Mouse (Mus musculus): ENCODE data around the gene Hils1. TPM values are rescaled to one million over a fixed set of nuclear protein-coding genes. Genes with fewer than 3 reads are reported as not detected.
"Not testable (repeated sequence)": the region's sequence is repeated elsewhere in the genome, so short reads cannot be mapped to it uniquely, and the experiment has no call there.

The Hils1 gene
- polyA plus RNA-seq, 1 experiment from 2014 or later: 0.15 TPM

DNA sequence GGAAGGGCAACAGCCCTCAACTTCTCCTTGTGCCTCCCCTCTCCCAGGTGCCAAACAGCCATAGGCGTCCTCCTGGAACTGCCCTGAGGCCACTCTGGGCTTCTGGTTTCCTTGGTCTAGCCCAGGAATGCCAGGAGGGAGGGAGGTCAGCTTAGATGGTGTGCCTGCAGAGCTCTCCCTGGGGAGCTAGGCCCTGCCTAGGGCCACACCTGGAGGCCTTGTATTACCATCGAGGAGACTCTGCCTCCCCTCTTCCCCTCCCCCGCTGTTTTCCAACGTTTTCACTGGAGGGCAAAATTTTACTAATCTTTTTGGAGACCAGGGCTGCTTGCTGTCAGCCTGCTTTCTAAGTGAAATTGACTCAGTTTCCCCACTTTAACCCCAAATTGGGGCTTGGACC, 38.6 kb downstream of the Hils1 start:
- peaks cover 38% of the 10 kb centered on the region for H3K36me3 ChIP-seq
- 31% methylated on average over 4 of the region's 4 CpGs for WGBS
- H3K27me3 ChIP-seq: no peaks in the 10 kb centered on the region
- H3K27ac ChIP-seq: peak overlapping the region; percentile 59
- no peaks in the 10 kb centered on the region for H3K9me3 ChIP-seq (replicated peaks)
- 0 out of 2 replicates have a peak overlapping the region, but pooled peaks have one; percentile 27 for H3K9ac ChIP-seq
- H3K4me2 ChIP-seq: peak overlapping the region; percentile 73
- peaks cover 47% of the 10 kb centered on the region for H3K4me1 ChIP-seq (replicated peaks)
- no peak for ATAC-seq (replicated peaks; ENCODE audit: insufficient number of reproducible peaks, insufficient read depth, low FRiP score, low read depth)
- H3K4me3 ChIP-seq: peak overlapping the region; percentile 50

DNA sequence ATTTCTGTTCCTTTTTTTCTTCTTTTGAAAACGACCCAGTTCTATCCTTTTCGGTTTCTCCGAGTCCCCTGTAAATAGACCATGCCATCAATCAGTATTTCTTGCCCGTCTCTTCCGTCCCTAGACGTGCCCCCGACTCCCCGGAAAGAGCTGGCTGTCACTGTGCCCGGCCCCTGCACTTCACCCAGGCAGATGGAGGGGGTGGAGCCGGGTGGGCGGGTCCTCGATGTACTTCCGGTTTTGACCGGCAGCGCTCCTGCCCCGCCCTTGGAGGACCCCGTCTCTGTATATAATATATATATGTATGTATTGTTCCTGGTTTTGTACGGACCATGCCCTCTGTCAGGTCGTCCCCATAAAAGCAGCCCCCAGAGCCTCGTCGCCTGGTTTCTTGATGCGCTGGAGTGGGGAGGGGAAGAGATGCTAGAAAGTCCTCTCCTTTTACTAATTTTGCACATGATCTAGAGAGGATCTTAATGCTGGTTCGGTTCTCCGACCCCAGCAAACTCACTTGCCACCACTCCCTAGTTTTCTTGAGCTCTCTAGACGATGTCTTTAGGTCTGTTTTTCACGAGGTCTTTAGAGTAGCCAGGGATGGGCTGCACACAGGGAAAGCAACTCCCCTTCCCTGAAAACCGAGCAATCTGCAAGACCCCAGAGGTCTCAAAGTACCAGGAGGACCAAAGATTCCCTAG, 39.3 kb downstream of the Hils1 start:
- H3K9ac ChIP-seq: peak overlapping the region; percentile 52
- peak overlapping the region; percentile 62 for H3K27ac ChIP-seq
- H3K4me3 ChIP-seq: peak overlapping the region; percentile 50
- ATAC-seq (replicated peaks; ENCODE audit: insufficient number of reproducible peaks, insufficient read depth, low FRiP score, low read depth): peak; percentile 54
- H3K36me3 ChIP-seq: peaks cover 34% of the 10 kb centered on the region
- peak overlapping the region; percentile 73 for H3K4me2 ChIP-seq
- WGBS: 1% methylated on average over 27 of the region's 27 CpGs
- H3K4me1 ChIP-seq (replicated peaks): peaks cover 47% of the 10 kb centered on the region
- no peaks in the 10 kb centered on the region for H3K27me3 ChIP-seq
- H3K9me3 ChIP-seq (replicated peaks): no peaks in the 10 kb centered on the region

DNA sequence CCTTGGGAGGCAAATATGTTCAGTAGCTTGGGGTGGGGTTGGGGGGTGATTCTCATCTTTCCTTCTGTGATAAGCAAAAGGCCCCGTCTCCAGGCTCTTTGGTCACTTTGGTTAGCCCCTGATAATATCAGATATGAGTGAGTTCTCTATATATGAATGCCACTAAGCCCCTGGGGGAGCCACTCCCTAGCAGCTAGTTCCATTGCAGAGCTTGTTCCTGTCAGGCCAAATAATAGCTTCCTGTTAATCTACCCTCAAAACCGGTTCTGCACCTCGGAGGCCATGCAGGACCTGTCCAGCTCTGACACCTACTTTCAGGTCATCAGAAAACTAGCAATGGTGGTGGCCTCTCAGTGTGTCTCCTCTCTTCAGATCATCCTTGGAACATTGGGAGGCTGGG, 40.0 kb downstream of the Hils1 start:
- no peak overlapping the region for H3K9ac ChIP-seq
- peaks cover 52% of the 10 kb centered on the region for H3K4me1 ChIP-seq (replicated peaks)
- H3K4me3 ChIP-seq: no peak overlapping the region
- 47% methylated on average over 3 of the region's 3 CpGs for WGBS
- H3K4me2 ChIP-seq: peak overlapping the region; percentile 73; the same call in 1 of the 2 replicates
- H3K27ac ChIP-seq: no peak overlapping the region
- ATAC-seq (replicated peaks; ENCODE audit: insufficient number of reproducible peaks, insufficient read depth, low FRiP score, low read depth): no peak
- H3K27me3 ChIP-seq: no peaks in the 10 kb centered on the region
- no peaks in the 10 kb centered on the region for H3K9me3 ChIP-seq (replicated peaks)
- peaks cover 27% of the 10 kb centered on the region for H3K36me3 ChIP-seq

DNA sequence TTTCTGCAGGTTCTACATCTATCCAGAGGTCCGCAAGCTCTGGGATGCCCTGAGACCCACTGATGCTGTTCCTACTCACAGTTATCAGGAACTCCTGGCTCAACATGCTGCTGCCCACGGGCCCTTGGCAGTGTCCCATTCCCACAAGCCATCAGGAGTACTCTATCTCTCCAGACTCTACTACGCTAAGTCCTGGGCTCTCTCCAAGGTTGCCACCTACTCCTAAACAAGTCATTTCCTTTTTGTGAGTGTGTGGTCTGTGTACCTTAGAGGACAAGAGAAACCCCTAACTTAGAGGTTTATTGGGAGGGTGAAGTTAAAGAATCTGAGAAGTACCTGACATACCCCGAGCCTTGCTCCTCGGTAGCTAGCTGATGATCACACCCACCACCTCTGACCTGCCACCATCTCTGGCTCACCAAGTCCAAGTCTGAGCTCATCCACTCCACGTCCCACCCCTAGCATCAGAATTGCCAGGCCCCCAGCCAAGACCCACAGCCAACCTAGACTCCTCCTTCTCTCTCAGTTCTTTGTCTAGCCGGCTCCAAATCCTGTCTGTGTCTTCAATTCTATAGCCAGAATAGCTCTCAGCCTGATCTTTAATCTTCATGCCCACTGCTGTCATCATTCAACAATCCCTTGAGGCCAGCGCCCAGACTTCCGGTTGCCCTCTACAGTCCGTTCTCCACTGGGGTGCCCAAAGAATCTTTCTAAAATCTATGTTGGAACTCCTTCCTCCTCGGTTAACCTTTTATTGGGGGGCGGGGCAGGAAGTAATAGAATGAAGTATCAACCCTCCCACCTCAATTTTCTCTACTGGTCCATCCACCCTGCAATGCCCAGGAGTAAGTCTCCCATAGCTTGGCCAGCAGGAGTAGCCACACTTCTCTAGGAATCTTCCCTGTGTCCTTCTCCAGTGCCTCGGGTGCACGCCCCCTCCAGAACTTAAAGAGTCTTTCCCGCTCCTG, 41.6 kb downstream of the Hils1 start:
- H3K27ac ChIP-seq: peak overlapping the region; percentile 80
- peak overlapping the region; percentile 67 for H3K4me3 ChIP-seq
- ATAC-seq (replicated peaks; ENCODE audit: insufficient number of reproducible peaks, insufficient read depth, low FRiP score, low read depth): peak; percentile 2; the same call in 1 of the 2 replicates
- H3K9ac ChIP-seq: peak overlapping the region; percentile 74
- H3K36me3 ChIP-seq: peaks cover 15% of the 10 kb centered on the region; the same call in 1 of the 2 replicates
- H3K4me1 ChIP-seq (replicated peaks): peaks cover 53% of the 10 kb centered on the region
- no peaks in the 10 kb centered on the region for H3K27me3 ChIP-seq
- no peaks in the 10 kb centered on the region for H3K9me3 ChIP-seq (replicated peaks)
- 27% methylated on average over 15 of the region's 15 CpGs for WGBS
- peak overlapping the region; percentile 91 for H3K4me2 ChIP-seq

DNA sequence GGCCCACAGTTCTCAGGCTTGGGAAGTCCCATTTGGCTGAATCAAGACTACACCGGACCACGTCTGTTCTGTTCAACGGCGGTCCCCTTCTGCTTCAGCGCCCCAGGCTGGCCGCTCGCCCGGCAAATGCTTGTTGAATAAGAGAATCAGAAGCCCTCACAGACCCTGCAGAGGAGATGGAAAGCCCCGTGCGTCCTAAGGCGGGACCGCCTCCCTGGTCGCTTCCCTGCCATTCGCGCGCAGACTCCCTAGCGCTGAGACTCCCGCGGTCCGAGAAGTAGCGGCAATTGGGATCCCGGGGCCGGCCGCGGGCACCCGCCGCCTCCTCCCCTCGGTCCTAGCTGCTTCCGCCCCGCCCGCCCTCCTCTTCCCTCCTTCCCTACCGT, 42.2 kb downstream of the Hils1 start, which contains the start of gene Samd14:
Samd14 (plus strand) TSS at position 251 of the 386 bp plus-strand sequence.
- Histone ChIP-seq H3K4me3 (peak within 1 kb of the TSS; percentile 67), H3K36me3 (peaks cover 12% of the 10 kb centered on the region; the same call in 1 of the 2 replicates), H3K27ac (peak within 1 kb of the TSS; percentile 80), H3K9me3 (replicated peaks) (no peaks in the 10 kb centered on the region), H3K4me2 (peak within 1 kb of the TSS; percentile 91), H3K9ac (peak within 1 kb of the TSS; percentile 74), H3K27me3 (no peaks in the 10 kb centered on the region), H3K4me1 (replicated peaks) (peaks cover 49% of the 10 kb centered on the region)
- ATAC-seq (replicated peaks; ENCODE audit: insufficient number of reproducible peaks, insufficient read depth, low FRiP score, low read depth): peak; percentile 70
- WGBS: under 1% methylated on average over 32 of the region's 32 CpGs

DNA sequence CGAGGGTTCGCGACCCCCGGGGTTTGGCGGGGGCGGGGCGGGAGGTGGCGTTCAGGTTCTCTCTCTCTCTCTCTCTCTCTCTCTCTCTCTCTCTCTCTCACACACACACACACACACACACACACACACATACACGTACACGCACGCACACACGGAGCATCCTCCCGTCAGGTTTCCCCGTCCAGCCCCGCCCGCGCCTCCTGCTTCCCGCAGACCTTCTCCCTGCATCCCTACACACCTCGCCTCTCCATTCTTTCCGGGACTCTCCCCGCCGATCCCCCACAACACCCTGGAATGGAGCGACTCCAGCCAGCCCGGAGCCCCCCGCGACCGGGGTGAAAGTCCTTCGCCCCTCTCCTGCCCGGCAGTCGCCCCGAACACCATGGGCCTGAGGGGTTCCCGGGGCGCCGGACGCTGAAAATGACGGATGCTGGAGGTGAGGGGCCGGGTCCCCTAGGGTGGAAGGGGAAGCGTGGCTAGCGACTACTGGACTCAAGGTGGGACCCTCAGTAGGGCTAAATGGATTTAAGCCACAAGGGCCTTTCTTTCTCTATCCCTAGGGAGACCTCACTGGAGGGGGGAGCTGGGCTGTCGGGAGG, 42.8 kb downstream of the Hils1 start:
- ATAC-seq (replicated peaks; ENCODE audit: insufficient number of reproducible peaks, insufficient read depth, low FRiP score, low read depth): peak; percentile 38; the same call in 1 of the 2 replicates
- WGBS: 2% methylated on average over 33 of the region's 40 CpGs

DNA sequence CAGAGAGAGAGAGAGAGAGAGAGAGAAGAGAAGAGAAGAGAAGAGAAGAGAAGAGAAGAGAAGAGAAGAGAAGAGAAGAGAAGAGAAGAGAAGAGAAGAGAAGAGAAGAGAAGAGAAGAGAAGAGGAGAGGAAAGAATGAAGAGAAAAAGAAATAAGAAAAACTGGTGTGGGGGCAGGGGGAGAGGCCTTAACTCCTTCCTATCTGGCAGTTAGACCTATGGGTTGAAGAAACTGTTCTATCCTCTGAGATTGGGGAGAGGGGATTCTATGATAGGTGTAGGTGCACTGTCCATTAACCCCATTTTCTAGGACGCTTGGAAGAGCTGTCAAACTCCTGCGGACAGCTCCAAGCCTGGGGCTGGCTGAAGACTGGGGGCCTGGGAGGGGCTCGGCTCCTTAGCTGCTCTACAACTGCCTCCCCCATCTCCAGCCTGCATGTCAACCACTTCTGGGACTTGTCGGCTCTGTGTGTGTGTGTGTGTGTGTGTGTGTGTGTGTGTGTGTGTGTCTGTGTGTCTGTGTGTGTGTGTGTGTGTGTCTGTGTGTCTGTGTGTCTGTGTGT, 43.5 kb downstream of the Hils1 start:
- 14% methylated on average over 4 of the region's 4 CpGs for WGBS
- H3K27ac ChIP-seq; ATAC-seq (replicated peaks; ENCODE audit: insufficient number of reproducible peaks, insufficient read depth, low FRiP score, low read depth): not testable (repeated sequence)

More for the DNA sequence above, 42.8 kb downstream of the Hils1 start:
- peak overlapping the region; percentile 91 for H3K4me2 ChIP-seq
- no peaks in the 10 kb centered on the region for H3K27me3 ChIP-seq
- peak overlapping the region; percentile 67 for H3K4me3 ChIP-seq
- H3K27ac ChIP-seq: peak overlapping the region; percentile 80
- H3K9me3 ChIP-seq (replicated peaks): no peaks in the 10 kb centered on the region
- H3K4me1 ChIP-seq (replicated peaks): peaks cover 50% of the 10 kb centered on the region
- H3K36me3 ChIP-seq: peaks cover 5% of the 10 kb centered on the region; the same call in 1 of the 2 replicates
- H3K9ac ChIP-seq: peak overlapping the region; percentile 74

DNA sequence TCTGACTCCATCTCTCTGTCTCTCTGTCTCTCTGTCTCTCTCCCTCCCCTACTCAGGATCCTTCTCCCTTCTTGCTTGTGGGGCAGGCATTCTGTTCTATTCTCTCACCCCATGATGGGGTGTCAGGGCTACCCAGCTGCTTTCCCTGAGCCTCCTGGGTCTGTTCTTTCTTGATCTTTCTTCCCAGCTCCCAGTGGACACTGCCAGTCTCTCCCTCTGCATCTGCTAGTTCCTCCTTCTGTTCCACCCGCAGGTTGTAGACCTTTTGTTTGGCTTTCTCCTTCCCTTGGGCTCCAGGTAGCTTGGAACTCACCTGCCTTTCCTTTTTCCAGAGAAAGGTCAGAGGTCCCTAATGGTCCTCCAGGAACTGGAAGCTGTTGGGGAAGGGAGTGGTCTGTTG, 44.0 kb downstream of the Hils1 start:
- Histone ChIP-seq H3K36me3 (no peaks in the 10 kb centered on the region), H3K27ac (peak overlapping the region; percentile 39), H3K27me3 (no peaks in the 10 kb centered on the region), H3K4me3 (peak overlapping the region; percentile 30), H3K4me2 (peak overlapping the region; percentile 91; the same call in 1 of the 2 replicates), H3K9me3 (replicated peaks) (no peaks in the 10 kb centered on the region), H3K4me1 (replicated peaks) (peaks cover 51% of the 10 kb centered on the region), H3K9ac (0 out of 2 replicates have a peak overlapping the region, but pooled peaks have one; percentile 6)
- no peak for ATAC-seq (replicated peaks; ENCODE audit: insufficient number of reproducible peaks, insufficient read depth, low FRiP score, low read depth)
- 27% methylated on average over 1 of the region's 1 CpGs for WGBS

More for the DNA sequence above, 43.5 kb downstream of the Hils1 start:
- Histone ChIP-seq H3K4me2 (peak overlapping the region; percentile 91), H3K4me3 (peak overlapping the region; percentile 67), H3K4me1 (replicated peaks) (peaks cover 55% of the 10 kb centered on the region)
- not testable (repeated sequence) for H3K27me3 ChIP-seq; H3K9me3 ChIP-seq (replicated peaks); H3K36me3 ChIP-seq; H3K9ac ChIP-seq

DNA sequence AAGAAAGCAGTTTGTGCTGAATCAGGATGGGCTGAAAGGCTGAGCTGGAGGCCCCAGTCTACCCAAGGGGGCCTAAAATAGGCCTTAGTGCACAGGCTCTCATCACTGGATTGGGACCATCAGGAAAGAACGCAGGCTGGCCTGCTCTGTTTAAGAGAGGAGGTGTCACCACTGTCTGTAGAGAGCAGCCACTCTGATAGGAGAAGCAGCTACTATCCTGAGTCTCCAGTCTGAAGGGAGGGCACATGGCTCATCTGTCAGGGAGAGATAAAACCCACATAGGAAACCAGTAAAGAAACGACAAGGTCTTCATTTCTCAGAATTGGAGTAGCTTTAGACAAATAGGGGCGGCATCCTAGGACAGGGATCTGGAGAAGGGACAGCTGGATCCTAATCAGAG, 44.7 kb downstream of the Hils1 start:
- ATAC-seq (replicated peaks; ENCODE audit: insufficient number of reproducible peaks, insufficient read depth, low FRiP score, low read depth): no peak
- no peaks in the 10 kb centered on the region for H3K36me3 ChIP-seq
- H3K4me2 ChIP-seq: peak overlapping the region; percentile 91; the same call in 1 of the 2 replicates
- WGBS: 34% methylated on average over 3 of the region's 3 CpGs
- peak overlapping the region; percentile 39 for H3K27ac ChIP-seq
- no peaks in the 10 kb centered on the region for H3K27me3 ChIP-seq
- peaks cover 45% of the 10 kb centered on the region for H3K4me1 ChIP-seq (replicated peaks)
- no peaks in the 10 kb centered on the region for H3K9me3 ChIP-seq (replicated peaks)
- peak overlapping the region; percentile 30; the same call in 1 of the 2 replicates for H3K4me3 ChIP-seq
- H3K9ac ChIP-seq: no peak overlapping the region

DNA sequence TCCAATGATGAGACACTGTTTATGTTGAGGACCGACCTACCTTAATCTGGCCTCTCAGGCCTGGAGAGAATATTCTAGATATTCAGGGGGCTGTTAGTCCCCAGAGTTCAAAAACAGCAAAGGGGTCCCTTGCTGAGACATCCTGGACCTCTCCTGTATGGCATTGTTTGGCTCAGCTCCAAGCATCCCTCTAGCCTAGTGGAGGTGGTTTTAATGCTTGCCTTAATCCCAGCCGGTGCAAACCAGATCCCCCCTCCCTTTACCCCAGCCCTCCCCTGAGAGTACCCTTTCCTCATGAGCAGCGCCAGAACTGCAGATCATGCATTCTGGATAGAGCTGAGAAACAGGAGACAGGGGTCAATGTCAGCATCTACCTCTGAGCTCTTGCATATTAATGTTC, 45.1 kb downstream of the Hils1 start:
- no peaks in the 10 kb centered on the region for H3K9me3 ChIP-seq (replicated peaks)
- no peaks in the 10 kb centered on the region for H3K27me3 ChIP-seq
- no peak overlapping the region for H3K4me3 ChIP-seq
- no peak overlapping the region for H3K27ac ChIP-seq
- H3K4me1 ChIP-seq (replicated peaks): peaks cover 44% of the 10 kb centered on the region
- no peaks in the 10 kb centered on the region for H3K36me3 ChIP-seq
- 28% methylated on average over 3 of the region's 3 CpGs for WGBS
- no peak overlapping the region for H3K4me2 ChIP-seq
- no peak overlapping the region for H3K9ac ChIP-seq
- ATAC-seq (replicated peaks; ENCODE audit: insufficient number of reproducible peaks, insufficient read depth, low FRiP score, low read depth): no peak

All from heart, embryonic 15.5 days (tissue).